Mouse (Mus musculus) urinary bladder, adult 2 months (tissue): ENCODE data around the gene Slc47a1. TPM values are rescaled to one million over a fixed set of nuclear protein-coding genes. Genes with fewer than 3 reads are reported as not detected.

Experiments used
- DNase-seq: peaks from one replicate; pipeline ENCODE4 v3.0.0; 2022; ENCODE audit warnings: low spot score
- polyA plus RNA-seq: library from polyadenylated mRNA; depleted of rRNA; stranded (reverse); fragments of >200 nt; gene quantifications from 2 replicates; pipeline ENCODE4 v1.2.3, GENCODE M21; 2012

Slc47a1 gene
- polyA plus RNA-seq, 1 experiment = 29.1 TPM

GRCm38 (mm10) chr11:61368668-61369067 is 9.5 kb downstream of the Slc47a1 start:
- DNase-seq = no peak

DNA sequence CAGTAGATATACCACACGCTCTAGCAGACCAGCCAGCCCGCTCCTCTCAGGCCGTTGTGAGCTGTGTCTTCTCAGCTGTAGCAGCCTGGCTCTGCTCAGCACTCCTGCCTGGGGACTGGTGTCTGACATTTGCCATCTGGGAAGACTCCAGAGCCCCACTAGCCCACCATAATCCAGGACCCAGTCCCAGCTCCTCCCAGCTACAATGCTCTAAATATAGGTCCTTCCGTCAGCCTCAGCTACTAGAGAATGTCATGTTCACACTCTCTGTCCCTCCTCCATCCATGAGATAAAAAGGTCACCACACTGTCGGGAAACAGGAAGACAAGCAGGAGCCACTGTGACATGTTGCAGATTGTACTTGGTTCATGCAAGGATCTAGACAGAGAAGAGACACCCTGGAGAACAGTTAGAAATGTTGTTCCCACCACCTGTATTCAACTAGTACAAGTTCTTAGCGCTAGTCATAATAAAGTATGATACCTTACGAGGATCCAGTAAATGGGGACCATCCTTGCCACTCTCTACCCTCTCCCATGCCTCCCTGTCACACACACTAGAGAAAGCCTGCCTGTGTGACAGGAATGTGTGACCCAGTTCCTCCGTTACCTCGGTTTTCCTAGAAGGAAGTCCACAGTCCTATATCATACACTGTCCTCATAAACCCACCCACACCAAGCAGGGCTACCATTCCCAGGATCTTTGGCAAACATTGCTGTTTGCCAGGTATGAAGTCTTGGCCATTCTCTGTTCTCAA is 11.4 kb downstream of the Slc47a1 start:
- DNase-seq = no peak

DNA sequence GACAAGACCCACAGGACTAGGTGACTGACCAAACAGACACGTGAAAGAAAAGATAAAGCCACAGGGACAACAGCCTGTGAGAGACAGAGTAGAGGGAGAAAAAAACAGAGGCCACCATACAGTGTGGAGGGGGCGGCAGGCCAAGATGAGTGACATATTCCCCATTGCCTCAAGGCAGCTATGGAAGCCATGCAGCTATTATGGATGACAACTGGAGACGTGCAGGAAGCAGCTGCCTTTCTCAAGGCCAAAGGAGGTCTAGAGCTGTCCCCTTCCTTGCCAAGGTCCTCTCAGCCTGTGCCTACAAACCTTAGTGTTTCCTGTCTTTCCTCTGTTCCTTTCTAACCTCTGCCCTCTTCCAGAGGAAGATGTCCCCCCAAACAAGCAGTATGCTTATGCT is 12.2 kb downstream of the Slc47a1 start:
- DNase-seq = no peak

- no peak for DNase-seq
Observed at GRCm38 (mm10) chr11:61364096-61364495, 14.0 kb downstream of the Slc47a1 start.

DNA sequence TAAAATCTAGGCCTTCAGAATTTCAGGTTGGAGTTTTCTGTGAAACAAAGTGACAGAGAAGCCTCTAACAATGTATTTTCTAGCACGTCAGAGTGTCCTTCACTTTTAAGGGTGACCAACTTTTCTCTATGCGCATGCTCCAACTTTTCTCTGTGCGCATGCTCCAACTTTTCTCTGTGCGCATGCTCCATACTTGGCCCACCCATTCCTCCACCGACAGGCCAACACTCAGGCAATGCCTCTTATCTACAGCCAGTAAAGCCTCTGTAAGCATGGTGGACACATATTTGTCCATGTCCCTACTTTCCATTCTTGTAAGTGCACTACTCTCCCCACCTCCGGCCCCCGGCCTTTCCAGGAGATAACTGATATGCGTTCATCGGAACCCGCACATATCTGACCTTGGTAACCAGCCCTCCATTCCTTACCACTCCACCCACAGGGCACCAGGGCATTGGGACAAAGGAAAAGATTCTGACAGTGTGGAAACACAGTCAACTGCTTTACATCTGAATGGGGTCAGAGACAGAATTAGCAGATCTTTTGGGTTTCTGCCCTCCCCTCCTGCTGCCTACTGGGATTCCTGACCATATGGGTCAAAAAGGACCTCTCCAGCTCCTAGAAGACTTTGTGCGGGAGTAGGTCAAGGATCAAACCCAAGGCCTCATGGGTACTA is 16.5 kb downstream of the Slc47a1 start:
- DNase-seq = no peak

DNA sequence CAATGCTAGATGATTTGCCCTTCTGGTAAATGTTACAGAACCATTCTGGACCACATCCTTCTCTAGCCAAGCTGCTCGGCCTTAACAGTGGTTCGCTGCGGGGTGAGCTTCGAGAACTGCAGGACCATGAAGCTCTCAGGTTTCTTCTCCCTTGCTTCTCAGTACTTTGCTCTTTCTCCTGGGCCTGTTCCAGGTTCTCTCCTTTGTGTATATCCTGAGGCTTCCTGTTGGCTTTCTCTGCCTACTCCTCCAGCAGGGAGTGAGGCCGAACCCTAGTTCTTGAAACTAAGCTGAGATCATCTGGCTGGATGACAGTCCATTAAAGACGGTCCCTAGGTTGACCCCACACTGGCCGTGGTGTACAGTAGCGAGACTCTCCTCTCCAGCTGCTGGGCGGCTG is 21.5 kb downstream of the Slc47a1 start:
- DNase-seq = no peak

- no peak for DNase-seq
Observed at GRCm38 (mm10) chr11:61356111-61356510, 22.0 kb downstream of the Slc47a1 start.

- DNase-seq = no peak
Observed at GRCm38 (mm10) chr11:61355351-61355750, 22.8 kb downstream of the Slc47a1 start.

GRCm38 (mm10) chr11:61354346-61354745 is 23.8 kb downstream of the Slc47a1 start:
- DNase-seq = no peak

DNA sequence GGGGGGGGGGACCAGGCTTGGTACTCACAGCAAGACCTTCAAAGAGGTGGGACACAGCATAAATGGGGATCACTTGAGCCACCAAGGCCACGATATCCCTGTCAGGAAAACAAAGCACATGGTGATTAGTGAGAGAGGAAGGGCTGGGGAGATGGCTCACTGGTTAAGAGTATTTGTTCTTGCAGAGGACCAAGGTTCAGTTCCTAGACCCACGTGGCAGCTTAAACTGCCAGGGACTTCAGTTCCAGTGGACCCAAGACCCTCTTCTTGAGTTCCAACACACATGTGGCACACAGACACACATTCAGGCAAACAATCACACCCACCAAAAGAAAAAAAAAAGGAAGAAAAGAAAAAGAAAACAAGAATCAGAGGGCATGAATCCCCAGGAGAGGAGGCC is 25.1 kb downstream of the Slc47a1 start:
- no peak for DNase-seq

- no peak for DNase-seq
Observed at GRCm38 (mm10) chr11:61352138-61352651, 25.9 kb downstream of the Slc47a1 start.

GRCm38 (mm10) chr11:61349337-61349736 is 28.8 kb downstream of the Slc47a1 start:
- peak; percentile 39 for DNase-seq

DNA sequence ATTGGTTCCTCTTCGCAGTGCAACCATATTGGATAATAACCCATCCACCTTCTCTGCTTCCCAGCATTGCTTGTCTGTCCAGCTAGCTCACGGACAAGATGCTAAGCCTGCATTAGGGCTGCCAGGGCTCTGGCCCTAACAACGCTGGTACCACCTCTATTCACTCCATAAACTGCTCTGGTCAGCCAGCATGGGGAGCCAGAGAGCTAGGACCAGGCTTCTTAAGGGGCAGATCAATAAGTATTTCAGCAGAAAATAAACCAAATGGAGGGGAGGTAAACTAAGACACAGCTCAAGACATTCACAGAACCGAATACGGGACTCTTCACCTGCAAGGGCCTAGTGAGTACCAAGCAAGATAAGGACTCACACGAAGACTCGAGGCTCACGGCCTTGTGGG is 32.0 kb downstream of the Slc47a1 start:
- DNase-seq = no peak

DNA sequence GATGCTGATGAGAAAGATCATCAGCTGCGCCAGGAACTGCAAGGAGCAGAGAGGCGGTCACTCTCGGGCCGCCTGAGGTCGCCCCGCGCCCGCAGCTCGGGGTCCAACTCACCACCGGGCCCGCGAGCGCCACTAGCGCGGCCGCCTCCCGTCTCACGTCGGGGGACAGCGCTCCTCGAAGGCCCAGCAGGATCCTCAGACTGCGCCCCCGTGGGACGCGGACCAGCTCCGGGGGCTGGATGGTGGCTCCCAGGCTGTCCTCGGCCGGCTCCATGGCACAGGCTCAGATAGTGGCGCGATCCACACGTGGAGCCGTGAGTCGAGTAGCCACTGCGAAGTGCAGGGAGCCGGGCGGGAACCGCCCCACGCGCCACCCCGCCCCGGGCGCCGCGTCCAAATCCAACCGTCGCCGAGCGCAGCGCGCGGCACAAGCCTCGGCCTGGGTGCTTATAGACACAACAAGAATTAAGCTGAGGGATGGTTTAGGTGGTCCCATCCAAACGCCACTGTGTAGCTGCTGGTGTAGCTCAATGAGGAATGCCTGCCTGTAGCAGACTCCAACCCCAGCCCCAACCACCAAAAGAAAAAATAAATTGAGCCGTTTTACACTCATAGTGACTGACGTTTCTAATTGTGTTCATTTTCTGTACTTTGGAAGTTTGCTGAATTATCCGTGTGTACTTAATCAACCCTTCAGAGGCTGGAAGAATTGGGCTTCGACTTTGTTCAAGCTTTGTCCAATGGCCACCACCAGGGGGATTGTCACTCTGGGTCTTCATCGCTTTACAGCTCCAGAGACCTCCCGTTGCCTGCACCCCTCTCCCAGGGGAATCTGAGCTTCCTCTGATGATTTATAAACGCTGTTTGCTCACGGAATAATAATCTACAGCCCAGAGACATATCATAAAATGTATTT is 35.4 kb downstream of the Slc47a1 start, which contains the start of gene Slc47a2:
Slc47a2 (minus strand) TSS at position 356 of the 916 bp plus-strand sequence.
- DNase-seq = no peak

GRCm38 (mm10) chr11:61341971-61342370 is 36.2 kb downstream of the Slc47a1 start:
- no peak for DNase-seq

- no peak for DNase-seq
Observed at GRCm38 (mm10) chr11:61341233-61341632, 36.9 kb downstream of the Slc47a1 start.

- DNase-seq = no peak
Observed at GRCm38 (mm10) chr11:61340374-61340773, 37.8 kb downstream of the Slc47a1 start.

DNA sequence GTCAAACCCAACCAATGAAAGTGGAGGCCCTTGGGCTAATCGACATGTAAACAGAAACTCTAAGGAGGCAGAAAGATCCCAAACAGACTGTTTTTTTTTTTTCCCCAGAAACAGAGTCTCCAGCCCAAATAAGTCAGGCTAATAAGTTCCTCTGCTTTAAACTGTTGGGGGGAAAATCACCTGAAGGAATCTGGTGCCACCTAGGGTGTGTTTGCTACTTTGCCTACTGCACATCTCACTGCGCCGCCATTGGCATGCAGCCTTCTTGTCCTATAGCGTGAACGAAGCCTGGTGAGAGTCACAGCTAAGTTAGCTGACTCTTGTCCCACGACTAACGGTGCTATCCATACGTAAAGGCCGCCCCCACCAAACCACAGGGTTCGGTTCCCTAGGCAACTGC is 40.6 kb downstream of the Slc47a1 start:
- no peak for DNase-seq

- DNase-seq = no peak
Observed at GRCm38 (mm10) chr11:61320904-61321687, 57.0 kb downstream of the Slc47a1 start.

GRCm38 (mm10) chr11:61319923-61320567 is 58.1 kb downstream of the Slc47a1 start:
- no peak for DNase-seq
